Mouse (Mus musculus): ENCODE measurements at regions not wholly inside any gene's neighbourhood (a gene's known extent, or its start where the extent isn't known, plus 50 kb on each side); places are given as distances from the start of the nearest gene placed in this dataset.

DNA sequence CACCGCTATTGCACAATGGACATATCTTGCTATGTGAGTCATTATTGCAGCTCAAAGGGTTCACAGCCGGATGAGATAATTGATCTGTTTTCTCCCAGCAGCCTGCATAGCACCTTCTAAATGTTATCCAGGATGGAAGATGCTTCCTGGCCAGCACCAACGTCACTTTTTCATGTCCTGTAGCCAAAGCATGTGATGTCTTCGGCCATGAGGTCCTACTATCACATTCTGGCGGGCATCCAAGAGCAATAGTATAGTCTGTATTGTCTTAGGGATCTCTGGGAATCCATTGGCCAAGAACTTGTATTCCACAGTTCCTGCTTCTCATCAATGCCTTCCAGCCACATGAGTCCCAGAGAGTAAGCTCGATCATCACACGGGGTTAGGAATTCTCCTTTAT, 70.6 kb downstream of the Npy start:
- DNase-seq (ENCODE audit: low read depth): peak; percentile 4

DNA sequence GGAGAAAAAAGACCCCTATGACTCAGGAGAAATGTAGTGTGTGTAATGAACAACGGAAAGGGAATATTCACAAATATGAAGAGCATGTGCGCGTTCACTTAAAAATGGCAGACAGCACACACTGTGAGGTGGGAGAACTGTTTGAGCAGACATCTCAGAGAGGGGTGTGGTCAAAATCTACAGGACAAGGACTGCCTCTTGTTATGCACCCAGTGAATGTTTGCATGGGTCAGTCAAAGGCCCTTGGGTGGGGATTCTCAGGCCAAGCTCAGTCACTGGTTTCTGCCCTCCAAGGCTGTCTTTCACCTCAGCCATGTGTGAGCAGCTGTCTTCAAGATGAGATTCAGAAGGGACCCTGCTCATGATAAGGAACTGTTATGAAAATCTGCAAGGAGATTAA, 76.6 kb downstream of the Npy start:
- DNase-seq (ENCODE audit: low read depth): no peak

DNA sequence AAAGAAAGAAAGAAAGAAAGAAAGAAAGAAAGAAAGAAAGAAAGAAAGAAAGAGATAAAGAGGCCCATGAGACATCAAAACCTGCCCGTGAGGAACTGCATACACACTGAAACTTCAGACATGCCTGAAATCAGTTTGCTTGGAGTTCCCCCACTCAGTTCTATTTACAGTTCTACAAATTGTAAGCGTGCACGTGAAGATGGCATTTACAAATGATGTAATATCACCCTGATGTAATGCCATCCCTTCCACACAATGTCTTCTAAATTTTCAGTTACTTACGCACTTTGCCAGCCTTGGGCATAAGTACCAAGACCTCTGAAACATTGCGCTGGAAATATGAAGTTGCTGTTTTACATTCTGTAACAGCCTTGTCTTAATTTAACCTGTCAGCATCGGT, 79.0 kb downstream of the Npy start:
- DNase-seq (ENCODE audit: low read depth): no peak

DNA sequence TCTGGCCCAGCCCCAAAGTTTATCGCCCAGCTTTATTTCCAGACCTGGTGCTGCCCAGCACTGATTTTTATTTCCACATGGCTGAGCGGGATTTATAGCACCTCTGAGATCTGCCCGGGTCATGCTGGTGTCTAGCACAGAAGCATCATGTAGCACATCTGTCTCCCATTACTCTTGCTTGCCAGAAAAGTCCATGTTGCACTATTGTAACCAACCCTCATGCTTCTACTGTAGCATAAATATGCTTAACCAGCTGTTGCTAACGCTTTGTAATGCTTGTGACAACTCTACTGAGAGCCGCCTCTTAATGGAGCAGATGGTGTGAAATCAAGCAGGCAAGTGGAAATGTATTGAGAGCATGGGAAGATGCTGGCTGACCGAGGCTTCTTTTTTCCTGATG, 81.5 kb downstream of the Npy start:
- DNase-seq (ENCODE audit: low read depth): no peak

DNA sequence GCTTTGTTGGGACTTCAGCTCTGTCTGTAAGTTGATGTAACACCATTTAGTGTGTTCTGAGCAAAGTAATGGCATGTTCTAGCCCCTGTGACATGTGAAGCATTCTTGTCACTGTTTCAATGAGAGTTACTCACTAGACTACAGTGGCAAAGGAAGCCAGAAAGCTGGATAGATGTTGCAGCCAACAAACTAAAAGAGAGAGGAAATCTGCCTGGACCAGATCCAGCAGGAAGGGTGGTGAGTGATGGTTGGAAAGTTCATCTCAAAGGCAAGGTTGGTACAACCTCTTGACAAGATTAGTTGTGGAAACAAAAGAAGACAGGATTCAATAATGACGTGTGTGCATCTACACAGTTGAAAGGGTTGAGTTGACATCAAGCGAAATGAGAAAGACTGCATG, 83.9 kb downstream of the Npy start:
- no peak for DNase-seq (ENCODE audit: low read depth)

DNA sequence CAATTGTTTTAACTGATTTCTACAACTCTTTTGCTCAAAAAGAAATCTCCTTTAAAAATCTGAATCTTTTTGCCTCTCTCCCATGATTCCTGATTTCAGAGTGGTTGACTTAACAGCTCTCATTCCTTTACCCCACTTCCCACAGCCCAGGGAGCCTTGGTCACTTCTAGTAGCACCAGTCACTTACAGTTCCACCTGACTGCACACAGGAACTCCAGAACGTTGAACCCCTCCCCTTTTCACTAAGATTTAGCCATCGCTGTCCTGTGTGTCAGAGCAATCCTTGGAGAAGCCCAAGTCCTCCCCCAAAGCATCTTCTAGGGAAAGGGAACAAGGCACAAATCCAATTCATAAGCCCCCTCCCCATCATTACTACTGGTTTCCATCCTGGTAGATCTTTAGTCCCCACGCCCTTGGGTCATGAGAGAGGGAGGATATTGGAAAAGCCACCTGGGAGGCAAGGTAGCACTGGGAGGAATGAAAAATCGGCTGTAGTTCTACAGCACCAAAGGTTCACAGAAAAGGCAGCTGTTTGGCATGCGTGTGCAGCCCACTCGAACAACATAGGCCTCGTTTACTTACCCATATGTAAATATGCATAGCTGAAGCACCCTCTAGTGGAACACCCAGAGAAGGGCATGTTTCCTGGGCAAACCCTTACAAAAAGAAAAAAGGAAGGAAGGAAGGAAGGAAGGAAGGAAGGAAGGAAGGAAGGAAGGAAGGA, 96.7 kb downstream of the Npy start:
- peak; percentile 26 for DNase-seq (ENCODE audit: low read depth)

DNA sequence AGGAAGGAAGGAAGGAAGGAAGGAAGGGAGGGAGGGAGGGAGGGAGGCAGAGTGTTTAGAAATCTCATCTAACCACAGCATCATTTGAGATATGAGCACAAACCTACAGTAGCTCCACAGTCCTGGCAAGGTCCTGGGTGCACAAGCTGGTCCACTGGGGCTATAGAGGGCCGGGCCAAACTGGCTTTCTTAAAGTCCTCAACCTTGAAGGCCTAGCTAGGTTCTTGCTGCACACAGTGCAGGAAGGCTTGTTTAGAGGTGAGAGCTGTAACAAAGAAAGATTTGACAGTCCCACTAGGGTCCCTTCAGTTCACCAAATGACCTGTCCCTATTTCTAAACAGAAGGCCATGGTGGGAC, 97.3 kb downstream of the Npy start:
- DNase-seq (ENCODE audit: low read depth): no peak

DNA sequence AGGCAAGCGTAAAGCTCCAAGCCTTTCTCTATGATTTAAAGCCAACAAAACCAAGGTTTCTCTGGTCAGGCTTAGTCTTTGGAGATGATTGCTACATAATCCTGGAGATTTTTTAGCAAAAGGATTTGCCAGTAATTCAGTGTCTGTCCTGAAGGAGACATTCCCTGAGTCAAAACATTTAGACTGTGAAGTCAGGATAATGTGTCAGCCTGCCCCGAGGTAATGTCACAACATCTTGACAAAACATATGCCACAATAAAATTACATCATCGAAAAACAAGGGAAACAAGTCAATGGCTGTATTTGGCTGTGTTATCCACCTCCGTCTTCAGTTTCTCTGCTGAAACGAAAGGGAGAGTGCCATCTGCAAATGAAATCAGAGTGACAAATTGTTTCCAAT, 101.8 kb downstream of the Npy start:
- DNase-seq (ENCODE audit: low read depth): no peak

DNA sequence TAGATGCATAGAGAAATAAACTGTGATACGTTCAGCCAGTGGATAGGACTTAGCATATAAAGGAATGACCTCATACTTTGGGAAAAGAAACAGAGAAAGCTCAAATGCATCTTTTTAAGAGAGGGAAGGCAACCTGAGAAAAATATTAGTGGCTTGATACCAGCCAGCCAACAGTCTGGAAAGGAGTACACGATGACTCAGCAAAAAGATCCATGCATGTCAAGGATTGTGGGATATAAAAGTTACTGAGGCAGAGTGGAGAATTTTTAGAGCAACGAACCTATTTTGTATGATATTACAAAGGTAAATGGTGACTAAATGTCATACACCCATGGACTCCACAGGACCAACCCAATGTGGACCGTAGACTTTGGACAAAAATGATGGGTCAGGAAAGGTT, 105.6 kb downstream of the Npy start:
- no peak for DNase-seq (ENCODE audit: low read depth)

DNA sequence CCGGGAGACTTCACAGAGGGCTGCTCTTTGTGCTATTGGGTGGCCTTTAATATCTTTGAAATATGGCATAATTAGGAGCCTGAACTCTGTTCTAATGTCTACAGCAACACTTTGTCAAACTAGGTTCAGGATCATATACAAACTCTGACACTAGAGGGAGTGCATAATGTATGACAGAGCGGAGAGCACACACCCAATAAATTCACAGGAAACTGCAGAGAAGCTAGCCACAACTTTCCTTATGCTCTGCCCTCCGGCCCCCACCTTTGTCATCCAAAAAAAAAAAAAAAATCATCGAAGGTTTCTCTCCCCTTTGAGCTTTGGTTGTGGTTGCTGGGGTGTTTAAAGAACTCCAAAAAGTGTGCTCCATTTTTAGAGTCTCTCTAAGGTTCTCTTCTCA, 107.6 kb downstream of the Npy start:
- peak; percentile 58 for DNase-seq (ENCODE audit: low read depth)

DNA sequence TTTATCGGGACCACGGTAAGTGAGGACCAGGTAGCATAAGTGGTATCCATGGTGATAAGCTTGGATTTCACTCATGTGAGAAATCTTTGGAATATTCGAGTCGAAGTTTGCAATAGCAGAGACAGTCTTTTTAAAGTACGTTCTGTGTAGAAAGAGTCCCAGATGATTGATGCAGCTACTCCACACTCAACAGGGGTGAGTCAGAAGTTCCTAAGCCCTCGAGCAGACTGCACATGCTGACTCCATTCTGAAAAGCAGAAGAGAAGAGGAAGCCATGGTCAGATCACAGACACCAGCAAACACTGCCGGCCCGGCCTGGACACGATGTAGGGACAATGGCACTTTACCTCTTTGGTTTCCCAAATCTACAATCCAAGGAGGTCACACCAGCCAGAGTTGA, 120.6 kb downstream of the Npy start:
- no peak for DNase-seq (ENCODE audit: low read depth)

DNA sequence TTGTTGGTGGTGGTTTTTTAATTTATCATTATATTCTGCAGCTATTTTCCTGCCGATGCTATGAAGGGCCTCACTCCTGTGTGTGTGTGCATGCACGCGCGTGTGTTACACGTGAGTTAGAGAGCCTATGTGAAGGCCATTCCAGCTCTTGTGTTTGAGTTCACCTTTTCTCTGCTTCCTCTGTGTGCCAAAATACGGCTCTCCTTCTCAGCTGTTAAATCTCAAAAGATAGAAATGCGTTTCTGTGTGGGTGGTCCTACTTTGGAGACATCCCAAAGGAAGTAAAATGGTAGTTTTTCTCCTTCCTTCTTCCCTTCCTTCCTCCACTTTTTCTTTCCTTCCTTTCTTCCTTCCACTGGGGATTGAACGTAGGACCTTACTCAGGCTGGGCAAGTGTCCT, 136.4 kb downstream of the Npy start:
- no peak for DNase-seq (ENCODE audit: low read depth)

DNA sequence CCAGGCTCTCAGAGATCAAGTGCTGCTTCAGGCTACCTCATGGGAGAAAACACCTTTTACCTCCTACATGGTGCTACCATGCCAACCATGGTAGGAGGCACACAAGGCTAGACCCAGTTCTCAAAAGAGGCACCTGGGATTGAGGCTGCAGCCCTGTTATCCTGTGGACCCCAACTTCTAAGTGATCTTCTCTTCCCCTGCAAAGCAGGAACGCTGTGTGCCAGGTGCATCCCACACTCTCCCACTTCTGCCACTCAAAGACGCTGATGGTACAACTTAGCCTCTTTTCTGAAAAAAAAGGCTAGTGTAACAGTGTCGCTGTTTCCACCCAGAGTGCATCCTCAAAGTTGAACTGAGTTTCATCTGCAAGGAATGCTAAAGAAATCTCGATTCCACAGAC, 138.7 kb downstream of the Npy start:
- no peak for DNase-seq (ENCODE audit: low read depth)

DNA sequence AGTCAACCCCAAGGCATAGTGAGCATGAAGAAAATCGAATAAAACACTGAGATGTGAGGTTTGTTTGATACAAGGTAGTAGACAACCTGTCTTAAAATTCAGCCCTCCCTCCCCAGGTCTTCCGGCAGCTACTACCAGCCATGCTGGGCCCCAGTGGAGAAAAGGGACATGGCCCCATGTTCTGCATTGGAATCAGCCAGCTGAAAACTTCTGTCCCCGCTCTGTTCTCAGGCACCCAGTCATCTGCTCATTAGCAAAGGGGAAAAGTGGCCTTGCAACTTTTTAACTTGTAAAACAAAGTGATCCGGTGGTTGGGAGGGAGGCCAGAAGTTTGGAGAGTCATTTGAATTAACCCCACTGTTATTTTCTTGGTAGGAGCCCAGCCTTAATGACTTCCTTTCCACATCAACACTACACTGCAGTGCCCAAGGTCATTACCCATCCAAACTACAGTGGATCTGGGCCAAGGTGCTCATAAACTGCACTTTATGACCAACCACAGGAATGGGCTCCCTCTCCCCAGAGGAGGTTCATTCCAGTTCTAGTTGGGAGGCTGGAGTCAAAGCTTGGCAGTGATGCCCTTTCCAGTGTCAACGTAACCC, 143.5 kb downstream of the Npy start:
- DNase-seq (ENCODE audit: low read depth): no peak

DNA sequence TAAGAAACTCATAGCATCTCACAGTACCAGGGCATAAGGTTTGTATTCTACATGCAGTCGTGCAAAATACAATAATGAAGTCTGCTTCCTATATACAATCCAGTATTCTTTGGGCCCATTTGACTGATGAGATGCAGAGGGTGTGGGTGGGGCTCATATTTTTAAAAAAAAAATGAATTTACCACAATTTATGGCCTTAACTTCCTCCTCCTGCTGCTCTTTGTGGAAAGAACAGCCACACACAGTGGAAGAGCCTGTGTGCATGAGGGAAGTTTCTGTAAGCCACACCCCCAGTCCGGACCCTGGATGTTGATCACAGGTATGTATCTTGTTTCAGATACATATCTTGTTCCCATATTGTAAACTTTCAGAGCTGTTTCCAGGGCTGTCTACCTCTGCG, 143.5 kb upstream of the Mpp6 start:
- no peak for DNase-seq (ENCODE audit: low read depth)

DNA sequence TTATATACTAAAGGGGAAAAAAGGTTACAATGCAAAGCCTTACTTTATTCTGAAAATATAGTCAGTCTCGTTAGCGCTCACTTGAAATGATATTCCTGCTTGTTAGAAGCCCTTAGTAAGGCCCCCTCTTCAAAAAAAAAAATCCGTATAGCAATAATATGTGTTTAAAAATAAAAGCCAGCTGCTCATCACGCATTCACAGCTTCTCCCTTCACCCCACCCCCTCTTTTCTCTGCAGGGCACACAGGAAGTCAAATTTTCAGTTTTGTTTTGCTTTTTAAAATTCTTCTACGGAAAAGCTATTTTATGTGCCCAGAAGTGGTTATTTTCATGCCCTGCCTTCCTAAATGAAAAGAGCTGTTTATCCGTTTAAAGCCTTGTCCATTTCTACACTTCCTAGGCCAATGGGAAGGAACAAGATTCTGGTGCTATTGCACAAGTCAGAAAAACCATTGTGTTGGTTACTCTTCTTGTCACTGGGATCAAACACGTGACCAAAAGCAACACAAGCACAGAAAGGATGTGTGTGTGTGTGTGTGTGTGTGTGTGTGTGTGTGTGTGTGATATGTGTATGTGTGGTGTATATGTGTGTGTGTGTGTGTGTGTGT, 136.7 kb upstream of the Mpp6 start:
- DNase-seq (ENCODE audit: low read depth): no peak

DNA sequence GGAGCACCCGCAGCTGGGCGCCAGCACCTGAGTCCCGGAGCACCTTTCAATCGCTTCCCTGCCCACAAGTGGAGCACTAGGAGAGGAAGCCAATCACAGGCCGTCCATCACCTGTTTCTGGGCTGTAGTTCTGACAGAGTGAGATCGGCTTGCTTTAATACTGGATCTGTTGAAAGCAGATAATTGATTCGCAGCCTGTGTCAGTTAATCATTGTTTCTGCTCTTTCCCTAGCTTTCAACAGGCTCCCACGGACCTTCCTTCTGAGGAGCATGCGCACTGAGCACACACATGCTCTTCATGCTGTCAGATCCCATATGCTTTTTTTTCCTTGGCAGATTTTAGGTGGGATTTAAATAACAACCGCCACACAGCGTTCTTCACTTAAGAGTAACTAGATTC, 132.3 kb upstream of the Mpp6 start:
- no peak for DNase-seq (ENCODE audit: low read depth)

DNA sequence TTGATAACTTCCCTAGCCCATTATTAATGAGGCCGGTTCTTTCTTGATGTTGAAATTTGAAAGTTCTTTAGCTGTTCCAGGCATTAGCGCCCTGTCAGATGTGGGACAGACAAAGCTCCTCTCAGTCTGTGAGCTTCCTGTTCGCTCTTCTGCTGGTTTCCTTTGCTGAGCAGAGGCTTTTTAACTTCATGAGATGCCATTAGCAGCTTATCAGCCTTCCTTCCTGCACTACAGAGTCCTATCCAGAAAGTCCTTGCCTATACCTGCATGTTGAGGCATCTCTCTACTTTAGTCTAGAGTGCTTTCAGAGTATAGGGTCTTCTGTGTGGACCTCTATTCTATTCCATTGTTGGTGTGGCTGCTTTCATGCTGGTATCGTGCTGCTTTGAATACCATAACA, 126.3 kb upstream of the Mpp6 start:
- no peak for DNase-seq (ENCODE audit: low read depth)

DNA sequence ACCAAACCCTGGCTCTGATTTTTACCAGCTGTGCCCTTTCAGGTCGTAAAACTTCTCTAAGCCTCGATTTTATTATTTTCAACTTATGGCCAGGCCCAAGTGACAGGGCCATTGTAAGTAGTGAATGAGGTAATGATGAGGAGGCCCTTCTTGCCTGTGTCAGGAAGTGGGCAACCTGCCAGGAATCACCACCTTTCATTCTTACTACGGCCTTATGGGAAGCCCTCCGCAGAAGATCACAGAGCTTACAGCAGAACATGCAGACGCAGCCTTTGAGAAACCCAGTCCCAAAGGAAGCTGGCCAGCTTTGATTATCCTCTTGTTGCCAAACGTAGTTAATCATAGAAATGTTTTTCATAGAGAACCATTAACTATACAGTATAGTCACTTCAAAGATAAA, 124.9 kb upstream of the Mpp6 start:
- DNase-seq (ENCODE audit: low read depth): peak; percentile 3

DNA sequence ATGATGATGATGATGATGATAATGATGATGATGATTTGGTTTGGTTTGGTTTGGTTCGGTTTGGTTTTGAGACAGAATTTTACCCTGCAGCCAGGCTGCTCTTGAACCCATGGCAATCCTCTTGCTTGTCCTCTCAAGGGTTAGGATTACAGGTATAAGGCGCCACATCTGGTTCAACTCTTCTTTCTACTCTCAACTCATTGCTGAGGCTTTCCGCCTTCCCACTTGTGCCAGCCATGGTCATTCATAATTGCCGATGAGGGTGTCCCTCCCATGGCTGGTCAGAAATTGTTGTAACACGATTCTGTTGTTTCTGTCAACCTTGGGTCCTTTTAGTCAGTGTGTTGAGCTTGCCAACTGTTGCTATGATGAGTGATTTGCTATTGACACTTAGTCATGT, 122.9 kb upstream of the Mpp6 start:
- DNase-seq (ENCODE audit: low read depth): no peak

DNA sequence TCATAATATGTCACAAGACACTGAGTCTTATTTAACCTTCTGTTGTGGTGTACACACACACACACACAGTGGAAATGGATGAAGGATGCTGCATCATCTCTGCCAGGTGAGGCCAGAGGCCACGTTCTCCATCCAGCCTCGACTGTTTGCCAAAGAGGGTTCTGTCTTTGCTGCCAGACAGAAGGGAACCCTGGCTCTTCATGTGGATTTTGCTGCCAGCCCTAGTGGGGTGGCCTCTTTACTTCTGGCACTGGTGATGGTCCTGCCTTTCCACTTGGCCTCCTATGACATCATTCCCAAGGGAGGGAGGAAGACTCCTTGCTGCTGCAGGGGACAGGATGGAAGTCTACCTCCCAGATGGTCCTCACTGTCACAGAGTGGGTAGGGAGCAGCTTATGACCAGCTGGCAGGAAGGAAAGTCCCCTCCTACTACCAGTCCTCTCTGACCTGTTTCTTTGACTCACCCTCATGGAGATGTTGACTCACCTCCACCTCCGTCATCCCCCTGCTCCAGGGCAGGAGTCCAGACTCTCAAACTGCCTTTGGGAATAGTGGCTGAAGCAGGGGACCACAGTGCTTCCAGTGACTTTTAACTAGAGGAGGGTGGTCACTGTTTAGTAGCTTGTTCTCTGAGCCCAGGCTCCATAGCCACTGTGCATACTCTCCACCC, 122.4 kb upstream of the Mpp6 start:
- no peak for DNase-seq (ENCODE audit: low read depth)

DNA sequence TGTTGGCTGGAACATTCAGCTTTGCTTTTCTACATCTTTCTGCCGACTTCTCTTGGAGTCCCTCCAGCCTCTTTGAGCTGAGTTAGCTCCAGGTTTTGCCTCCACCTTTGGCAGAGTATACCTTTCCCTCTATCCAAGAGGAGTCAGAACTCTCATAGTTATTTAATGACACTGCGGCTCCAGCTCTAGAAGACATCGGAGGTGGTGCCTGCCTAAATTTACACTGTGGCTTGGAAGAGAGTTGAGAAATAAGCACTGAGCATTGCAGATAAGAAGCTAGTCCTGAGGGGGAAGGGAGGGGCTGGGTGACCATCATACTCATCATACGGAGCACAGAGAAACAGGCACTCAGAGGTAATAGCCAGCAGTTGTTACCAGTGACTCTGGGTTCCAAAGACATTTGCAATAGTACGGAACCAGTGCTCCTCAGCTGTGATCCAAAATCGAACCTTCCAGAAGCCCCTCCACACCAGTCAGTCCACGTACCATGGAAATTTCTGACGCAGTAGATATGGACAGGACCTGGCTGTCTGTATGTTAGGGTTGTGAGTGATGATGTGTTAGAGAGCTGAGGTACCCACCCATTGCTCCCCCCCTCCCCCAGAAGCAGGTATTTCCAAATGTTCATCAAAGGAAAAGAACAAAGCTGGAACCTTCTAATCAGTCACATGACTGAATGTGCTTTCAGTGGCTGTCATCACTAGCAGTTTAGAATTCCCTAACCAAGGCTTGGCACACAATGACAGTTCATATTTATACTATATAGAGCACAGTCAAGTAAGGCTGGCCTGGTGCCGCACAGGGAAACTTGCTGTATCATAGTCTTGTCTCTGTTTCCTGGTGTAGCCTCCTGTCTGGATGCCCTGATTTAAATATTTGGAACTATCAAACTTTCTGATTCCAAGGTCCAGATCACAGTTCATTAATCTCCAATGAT, 120.2 kb upstream of the Mpp6 start:
- no peak for DNase-seq (ENCODE audit: low read depth)
